Mouse (Mus musculus) spleen, adult 2 months (tissue): ENCODE measurements around the gene Shtn1.

Source experiments
- CTCF ChIP-seq: fragments of 200-500 bp; IDR thresholded peaks from 2 replicates; pipeline ENCODE4 v1.5.1; 2011; ENCODE audit warnings: mild to moderate bottlenecking, inconsistent platforms; ENCODE audit not compliant: insufficient read depth, insufficient read length, insufficient replicate concordance; ENCODE audit errors: extremely low read depth
- POLR2A ChIP-seq: fragments of 200-500 bp; IDR thresholded peaks from 2 replicates; pipeline ENCODE4 v1.6.1; 2011; ENCODE audit warnings: low read depth, low read length, inconsistent platforms

DNA sequence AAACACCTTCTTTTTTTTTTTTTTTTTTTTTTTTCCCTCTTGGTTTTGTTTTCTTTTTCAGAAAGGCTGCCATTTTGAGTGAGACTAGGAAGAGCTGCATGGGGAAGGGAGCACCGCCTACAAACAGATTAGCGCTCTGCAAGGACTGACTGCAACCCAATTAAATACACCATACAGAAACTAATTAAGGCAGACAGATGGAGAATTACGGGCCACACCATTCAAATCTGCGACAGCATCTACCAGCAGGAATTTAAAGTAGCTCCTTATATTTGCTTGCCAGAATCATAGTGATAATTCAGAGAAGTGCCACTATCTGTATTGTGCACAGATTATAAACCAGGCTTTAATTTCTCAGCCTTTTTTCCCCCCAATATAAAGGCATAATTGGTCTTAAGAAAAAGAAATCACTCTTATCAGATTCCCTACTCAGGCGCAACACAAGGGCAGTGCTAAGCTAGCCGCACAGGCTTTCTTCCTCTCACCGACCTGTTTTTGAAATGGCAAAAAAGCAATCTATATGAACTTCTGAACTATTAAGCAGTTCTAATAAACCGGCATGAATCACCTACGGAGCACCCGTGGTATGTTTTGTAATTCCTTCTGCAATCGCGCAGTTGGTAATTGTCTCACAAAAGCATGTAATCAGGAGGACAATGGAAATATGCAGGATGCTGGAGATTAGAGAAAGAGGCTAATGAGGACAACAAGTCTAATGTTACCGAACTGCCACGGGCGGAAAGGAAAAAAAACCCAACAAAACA, 69.1 kb downstream of the Shtn1 start:
- TF ChIP-seq CTCF (no peak), POLR2A (no peak)
